Mouse (Mus musculus): Measurements from ENCODE around the gene Crtc3. TPM values are rescaled to one million over a fixed set of nuclear protein-coding genes. Genes with fewer than 3 reads are reported as not detected.

Gene Crtc3
- polyA plus RNA-seq, 1 experiment: 27.9 TPM

- 22% methylated on average over 6 of the region's 6 CpGs for WGBS
- DNase-seq: peak; percentile 31
- TF ChIP-seq POLR2A (IDR thresholded peaks at IDR 0.05; ENCODE audit: borderline replicate concordance, extremely low read depth, low read depth, low read length): no peak
- TF ChIP-seq CTCF (IDR thresholded peaks at IDR 0.05; ENCODE audit: insufficient read depth, low read length): peak; percentile 75
- no peak overlapping the region for H3K4me3 ChIP-seq (replicated peaks; ENCODE audit: extremely low read depth, low read depth, low read length)
- peaks cover 10% of the 10 kb centered on the region for H3K4me1 ChIP-seq (ENCODE audit: control insufficient read depth, insufficient read depth, low read length)
Observed at GRCm38 (mm10) chr7:80580368-80580767, 108.3 kb downstream of the Crtc3 start.

- TF ChIP-seq POLR2A (IDR thresholded peaks at IDR 0.05; ENCODE audit: borderline replicate concordance, extremely low read depth, low read depth, low read length) (no peak), CTCF (IDR thresholded peaks at IDR 0.05; ENCODE audit: insufficient read depth, low read length) (no peak)
- Histone ChIP-seq H3K4me1 (ENCODE audit: control insufficient read depth, insufficient read depth, low read length) (peaks cover 6% of the 10 kb centered on the region), H3K4me3 (replicated peaks; ENCODE audit: extremely low read depth, low read depth, low read length) (no peak overlapping the region)
- WGBS: 65% methylated on average over 14 of the region's 14 CpGs
- DNase-seq: no peak
Observed at GRCm38 (mm10) chr7:80577417-80577980, 111.2 kb downstream of the Crtc3 start.

GRCm38 (mm10) chr7:80576626-80577025 is 112.1 kb downstream of the Crtc3 start:
- DNase-seq: no peak
- TF ChIP-seq POLR2A (IDR thresholded peaks at IDR 0.05; ENCODE audit: borderline replicate concordance, extremely low read depth, low read depth, low read length): no peak
- no peak for TF ChIP-seq CTCF (IDR thresholded peaks at IDR 0.05; ENCODE audit: insufficient read depth, low read length)
- Histone ChIP-seq H3K4me3 (replicated peaks; ENCODE audit: extremely low read depth, low read depth, low read length) (no peak overlapping the region), H3K4me1 (ENCODE audit: control insufficient read depth, insufficient read depth, low read length) (peaks cover 6% of the 10 kb centered on the region)
- 80% methylated on average over 3 of the region's 3 CpGs for WGBS

- Histone ChIP-seq H3K4me3 (replicated peaks; ENCODE audit: extremely low read depth, low read depth, low read length) (no peak overlapping the region), H3K4me1 (ENCODE audit: control insufficient read depth, insufficient read depth, low read length) (peaks cover 6% of the 10 kb centered on the region)
- TF ChIP-seq POLR2A (IDR thresholded peaks at IDR 0.05; ENCODE audit: borderline replicate concordance, extremely low read depth, low read depth, low read length): no peak
- TF ChIP-seq CTCF (IDR thresholded peaks at IDR 0.05; ENCODE audit: insufficient read depth, low read length): no peak
- DNase-seq: no peak
- 35% methylated on average over 9 of the region's 9 CpGs for WGBS
Observed at GRCm38 (mm10) chr7:80575750-80576149, 112.9 kb downstream of the Crtc3 start.

GRCm38 (mm10) chr7:80573076-80573475 is 115.6 kb downstream of the Crtc3 start:
- Histone ChIP-seq H3K4me1 (ENCODE audit: control insufficient read depth, insufficient read depth, low read length) (peaks cover 4% of the 10 kb centered on the region; the same call in 1 of the 2 replicates), H3K4me3 (replicated peaks; ENCODE audit: extremely low read depth, low read depth, low read length) (no peak overlapping the region)
- TF ChIP-seq CTCF (IDR thresholded peaks at IDR 0.05; ENCODE audit: insufficient read depth, low read length): no peak
- TF ChIP-seq POLR2A (IDR thresholded peaks at IDR 0.05; ENCODE audit: borderline replicate concordance, extremely low read depth, low read depth, low read length): no peak
- 66% methylated on average over 3 of the region's 3 CpGs for WGBS
- no peak for DNase-seq

GRCm38 (mm10) chr7:80567982-80568381 is 120.7 kb downstream of the Crtc3 start:
- Histone ChIP-seq H3K4me3 (replicated peaks; ENCODE audit: extremely low read depth, low read depth, low read length) (no peak overlapping the region), H3K4me1 (ENCODE audit: control insufficient read depth, insufficient read depth, low read length) (no peaks in the 10 kb centered on the region)
- DNase-seq: no peak
- TF ChIP-seq CTCF (IDR thresholded peaks at IDR 0.05; ENCODE audit: insufficient read depth, low read length) (no peak), POLR2A (IDR thresholded peaks at IDR 0.05; ENCODE audit: borderline replicate concordance, extremely low read depth, low read depth, low read length) (no peak)
- 85% methylated on average over 8 of the region's 8 CpGs for WGBS

- no peak for DNase-seq
- Histone ChIP-seq H3K4me1 (ENCODE audit: control insufficient read depth, insufficient read depth, low read length) (no peaks in the 10 kb centered on the region), H3K4me3 (replicated peaks; ENCODE audit: extremely low read depth, low read depth, low read length) (no peak overlapping the region)
- TF ChIP-seq POLR2A (IDR thresholded peaks at IDR 0.05; ENCODE audit: borderline replicate concordance, extremely low read depth, low read depth, low read length): no peak
- TF ChIP-seq CTCF (IDR thresholded peaks at IDR 0.05; ENCODE audit: insufficient read depth, low read length): no peak
- WGBS: 68% methylated on average over 5 of the region's 5 CpGs
Observed at GRCm38 (mm10) chr7:80561931-80562330, 126.7 kb downstream of the Crtc3 start.

- no peak overlapping the region for H3K4me3 ChIP-seq (replicated peaks; ENCODE audit: extremely low read depth, low read depth, low read length)
- no peak for TF ChIP-seq POLR2A (IDR thresholded peaks at IDR 0.05; ENCODE audit: borderline replicate concordance, extremely low read depth, low read depth, low read length)
- TF ChIP-seq CTCF (IDR thresholded peaks at IDR 0.05; ENCODE audit: insufficient read depth, low read length): no peak
- DNase-seq: no peak
- 73% methylated on average over 9 of the region's 9 CpGs for WGBS
- H3K4me1 ChIP-seq (ENCODE audit: control insufficient read depth, insufficient read depth, low read length): no peaks in the 10 kb centered on the region
Observed at GRCm38 (mm10) chr7:80561271-80561670, 127.4 kb downstream of the Crtc3 start.

- H3K4me3 ChIP-seq (replicated peaks; ENCODE audit: extremely low read depth, low read depth, low read length): no peak overlapping the region
- no peak for TF ChIP-seq POLR2A (IDR thresholded peaks at IDR 0.05; ENCODE audit: borderline replicate concordance, extremely low read depth, low read depth, low read length)
- no peak for TF ChIP-seq CTCF (IDR thresholded peaks at IDR 0.05; ENCODE audit: insufficient read depth, low read length)
- no peak for DNase-seq
- H3K4me1 ChIP-seq (ENCODE audit: control insufficient read depth, insufficient read depth, low read length): no peaks in the 10 kb centered on the region; the same call in 1 of the 2 replicates
- WGBS: 56% methylated on average over 5 of the region's 5 CpGs
Observed at GRCm38 (mm10) chr7:80558572-80558971, 130.1 kb downstream of the Crtc3 start.

- 50% methylated on average over 8 of the region's 8 CpGs for WGBS
- DNase-seq: no peak
- TF ChIP-seq POLR2A (IDR thresholded peaks at IDR 0.05; ENCODE audit: borderline replicate concordance, extremely low read depth, low read depth, low read length): no peak
- peak; percentile 7; the same call in 1 of the 2 replicates for TF ChIP-seq CTCF (IDR thresholded peaks at IDR 0.05; ENCODE audit: insufficient read depth, low read length)
- Histone ChIP-seq H3K4me1 (ENCODE audit: control insufficient read depth, insufficient read depth, low read length) (no peaks in the 10 kb centered on the region; the same call in 1 of the 2 replicates), H3K4me3 (replicated peaks; ENCODE audit: extremely low read depth, low read depth, low read length) (no peak overlapping the region)
Observed at GRCm38 (mm10) chr7:80558101-80558500, 130.6 kb downstream of the Crtc3 start.

Measured in lung, adult 2 months (tissue).